Mouse (Mus musculus): ENCODE data around the gene Ptger3. TPM values are rescaled to one million over a fixed set of nuclear protein-coding genes. Genes with fewer than 3 reads are reported as not detected.

Ptger3 gene
- total RNA-seq, 4 experiments from 2014 or later = 9.8 to 26.7 (median 17.5) TPM

DNA sequence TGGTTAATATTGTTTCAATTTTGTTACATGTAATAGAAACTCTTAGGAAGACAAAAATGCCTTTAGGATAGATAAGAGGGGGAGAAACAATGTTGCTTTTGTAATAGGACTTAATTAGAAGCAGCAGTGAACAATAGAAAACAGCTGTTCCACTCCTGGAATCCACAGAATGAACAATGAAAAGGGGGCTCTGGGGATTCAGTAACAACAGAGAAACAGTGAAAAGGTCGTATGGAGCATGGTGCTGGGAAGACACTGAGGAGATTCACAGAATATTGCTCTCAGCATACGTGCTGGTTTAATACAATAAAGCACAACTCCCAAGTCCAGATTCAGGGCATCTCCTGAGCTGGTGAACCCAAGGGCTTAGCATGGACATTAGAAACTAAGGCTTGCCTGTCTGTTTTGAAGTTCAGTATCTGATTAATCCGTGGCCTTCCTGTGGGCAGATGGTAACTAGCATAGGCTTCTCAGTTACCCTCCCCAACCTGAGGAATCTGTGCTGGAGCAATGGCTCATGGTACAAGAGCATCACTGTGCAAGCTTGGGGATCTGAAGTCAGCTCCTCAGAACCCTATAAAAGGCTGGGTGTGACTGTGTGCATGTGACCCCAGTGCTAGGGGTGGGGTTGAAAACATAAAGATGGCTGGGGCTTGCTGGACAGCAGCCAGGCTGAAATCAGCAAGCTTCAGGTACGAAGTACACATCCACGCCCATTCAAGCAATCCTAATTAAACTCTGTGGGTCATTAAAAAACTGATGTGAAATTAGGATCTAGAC is 16.1 kb downstream of the Ptger3 start:
- DNase-seq = no peak

DNA sequence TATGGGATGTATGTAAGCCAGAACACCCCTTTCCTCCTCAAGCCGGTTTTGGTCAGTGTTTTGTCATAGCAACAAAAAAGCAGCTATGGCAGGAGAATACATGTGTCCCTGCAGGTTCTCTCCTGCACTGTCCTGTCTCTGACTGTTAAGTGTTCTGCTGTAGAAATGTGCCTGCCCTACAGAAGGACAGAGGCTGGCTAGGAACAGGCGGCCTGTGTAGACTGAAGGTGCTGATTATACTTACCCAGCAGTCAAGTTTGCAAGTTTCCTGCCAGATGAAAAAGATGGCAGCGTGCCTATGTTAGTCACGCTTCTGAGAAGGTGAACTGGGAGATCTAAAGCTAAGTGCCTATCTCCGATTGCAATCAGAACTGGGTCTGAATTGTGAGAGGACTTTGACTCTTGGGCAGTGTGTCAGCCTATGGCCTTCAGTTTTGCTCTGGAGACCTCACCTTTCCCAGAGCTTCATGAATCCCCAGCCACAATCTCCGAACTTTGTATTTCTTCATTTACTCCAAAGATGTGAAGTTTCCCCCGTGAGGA is 31.2 kb downstream of the Ptger3 start:
- DNase-seq = no peak

DNA sequence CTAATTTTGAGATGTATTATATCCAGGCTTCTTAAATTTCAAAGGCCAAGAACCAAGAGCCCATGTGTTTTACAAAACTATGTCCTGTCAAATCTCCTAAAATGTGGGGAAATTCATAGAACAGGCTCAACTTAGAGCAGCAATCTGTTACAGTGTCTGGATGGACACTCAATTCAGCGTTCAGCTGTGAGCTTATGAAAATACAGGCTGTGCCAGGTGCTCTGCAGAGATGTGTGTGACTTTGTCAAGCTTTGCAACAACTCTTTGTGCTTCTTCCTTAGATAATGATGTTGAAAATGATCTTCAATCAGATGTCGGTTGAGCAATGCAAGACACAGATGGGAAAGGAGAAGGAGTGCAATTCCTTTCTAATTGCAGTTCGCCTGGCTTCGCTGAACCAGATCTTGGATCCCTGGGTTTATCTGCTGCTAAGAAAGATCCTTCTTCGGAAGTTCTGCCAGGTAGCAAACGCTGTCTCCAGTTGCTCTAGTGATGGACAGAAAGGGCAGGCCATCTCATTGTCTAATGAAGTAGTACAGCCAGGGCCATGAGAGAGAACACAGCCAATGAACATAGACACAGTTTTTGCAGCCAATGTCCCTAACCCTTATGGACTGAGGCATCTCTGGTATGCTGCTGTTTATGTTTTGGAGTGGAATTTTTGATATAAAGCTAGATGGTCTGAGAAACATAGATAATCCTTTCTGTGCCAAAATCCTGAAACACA is 38.2 kb downstream of the Ptger3 start:
- no peak for DNase-seq

DNA sequence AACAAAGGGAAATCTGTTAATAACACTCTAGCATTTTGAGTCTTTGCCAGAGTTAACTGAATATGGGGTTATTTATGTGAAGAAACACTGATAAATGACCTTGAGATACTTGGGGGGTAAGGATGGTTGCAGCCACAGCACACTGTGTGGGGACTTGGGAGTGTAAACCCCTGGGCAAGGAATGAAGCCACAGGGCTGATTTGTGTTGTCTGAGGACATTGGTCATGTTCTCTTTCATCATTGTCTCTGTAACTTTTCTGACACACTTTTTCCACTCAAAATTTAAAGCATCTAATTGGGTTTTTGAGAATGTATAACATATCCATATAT is 38.7 kb downstream of the Ptger3 start:
- DNase-seq = no peak

DNA sequence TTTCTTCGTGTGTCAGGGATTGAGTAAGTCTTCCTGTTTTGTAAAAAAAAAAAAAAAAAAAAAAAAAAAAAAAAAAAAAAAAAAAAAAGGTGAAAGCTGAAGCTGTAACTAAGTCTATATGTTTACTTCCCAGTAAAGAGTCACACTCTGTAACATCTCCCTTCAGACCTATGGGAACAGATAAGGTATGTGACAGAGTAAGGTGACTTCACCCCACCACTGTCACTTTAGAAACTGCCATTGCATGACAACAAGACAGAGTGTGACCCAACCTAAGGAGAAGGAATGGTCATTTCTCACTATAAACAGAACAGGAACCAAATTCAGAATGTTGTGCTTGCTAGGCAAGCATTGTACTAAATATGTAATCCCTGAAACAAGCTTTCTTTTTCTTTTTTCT is 46.9 kb downstream of the Ptger3 start:
- no peak for DNase-seq

DNA sequence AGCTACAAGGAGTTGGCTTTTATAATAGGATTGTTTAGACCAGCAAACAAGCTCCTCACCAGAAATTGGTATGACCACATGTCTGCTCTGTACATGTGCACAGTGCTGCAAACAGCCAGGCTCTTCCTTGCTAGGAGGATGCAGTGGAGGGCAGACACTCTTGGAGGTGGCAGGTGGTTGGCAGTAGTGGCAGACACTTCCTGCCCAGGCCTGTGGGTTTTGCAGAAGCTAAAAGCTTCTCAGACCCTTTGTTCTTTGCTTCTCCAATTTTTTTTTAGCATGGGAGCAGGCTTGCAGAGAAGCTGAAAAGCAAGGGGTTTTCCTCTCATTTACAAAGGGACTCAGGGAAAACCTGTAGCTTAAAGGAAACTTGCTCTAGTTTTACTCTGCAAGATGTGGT is 50.3 kb downstream of the Ptger3 start:
- DNase-seq = no peak

DNA sequence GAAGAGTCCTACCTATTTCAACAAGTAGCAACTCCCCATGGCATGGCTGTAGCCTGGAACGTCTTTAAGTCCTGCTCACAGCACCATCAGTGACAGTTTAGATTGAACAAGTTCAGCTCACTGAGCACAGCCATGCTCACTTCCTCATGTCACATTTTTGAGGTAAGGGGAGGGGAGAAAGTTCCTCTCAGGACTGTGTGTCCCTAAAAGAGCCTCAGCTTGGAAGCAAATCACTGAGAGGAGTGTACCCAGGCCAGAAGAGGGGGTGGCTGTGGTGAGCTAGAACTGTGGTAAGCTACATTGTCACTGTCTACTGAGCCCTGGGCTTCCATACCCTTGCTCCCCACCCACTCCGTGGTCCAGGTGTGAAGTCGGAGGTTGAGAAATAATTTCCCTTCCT is 60.7 kb downstream of the Ptger3 start:
- DNase-seq = no peak

DNA sequence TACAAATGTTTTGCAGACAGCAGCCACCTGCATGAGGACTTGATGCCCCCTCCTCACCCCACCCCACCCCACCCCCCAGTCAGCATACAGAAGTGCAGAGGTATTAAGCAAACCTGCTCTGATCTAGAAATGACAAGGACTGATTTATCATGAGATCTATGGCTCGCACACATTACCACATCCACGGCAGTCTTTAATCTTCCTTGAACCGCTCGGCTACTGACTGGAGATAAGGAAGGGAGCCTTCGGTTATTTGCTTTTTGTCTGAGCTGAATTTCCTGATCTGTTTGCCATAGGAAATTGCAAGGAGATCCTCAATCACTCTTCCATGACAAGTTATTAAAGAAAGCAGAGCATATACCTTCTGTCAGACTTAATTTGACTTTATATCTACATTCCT is 64.0 kb downstream of the Ptger3 start:
- DNase-seq = no peak

DNA sequence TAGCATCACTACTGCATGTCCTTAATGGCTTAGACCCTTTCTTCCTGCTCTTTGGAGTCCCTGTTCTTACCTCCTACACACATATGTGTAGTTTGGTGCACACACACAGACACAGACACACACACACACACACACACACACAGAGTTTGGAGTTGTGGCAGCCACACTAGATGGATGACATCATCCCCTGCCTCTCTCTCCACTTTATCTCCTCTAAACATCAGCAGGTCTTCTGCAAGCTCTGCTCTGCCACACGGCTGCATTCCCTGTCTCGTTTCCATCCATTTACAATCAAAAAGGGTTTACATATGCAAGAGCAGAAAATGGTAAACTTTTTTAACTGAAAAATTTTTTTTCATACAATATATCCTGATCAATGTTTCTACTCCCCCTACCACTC is 64.7 kb downstream of the Ptger3 start:
- no peak for DNase-seq

DNA sequence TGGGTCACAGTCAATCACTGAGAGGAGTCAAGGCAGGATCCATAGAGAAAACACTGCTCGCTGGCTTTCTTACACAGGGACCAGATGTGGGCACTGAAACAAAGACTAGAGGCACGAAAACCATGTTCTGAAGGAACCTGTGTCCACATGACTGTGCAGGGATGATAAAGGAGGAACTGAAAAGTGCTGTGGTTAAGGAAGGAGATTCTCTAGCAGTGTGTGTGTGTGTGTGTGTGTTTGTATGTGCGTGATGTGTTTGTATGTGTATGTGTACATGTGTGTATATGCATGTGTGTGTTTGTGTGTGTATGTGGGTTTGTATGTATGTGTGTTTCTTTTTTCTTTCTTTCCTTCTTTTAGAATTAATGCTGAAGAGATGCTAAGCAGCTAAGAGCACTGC is 67.7 kb downstream of the Ptger3 start:
- DNase-seq = no peak

DNA sequence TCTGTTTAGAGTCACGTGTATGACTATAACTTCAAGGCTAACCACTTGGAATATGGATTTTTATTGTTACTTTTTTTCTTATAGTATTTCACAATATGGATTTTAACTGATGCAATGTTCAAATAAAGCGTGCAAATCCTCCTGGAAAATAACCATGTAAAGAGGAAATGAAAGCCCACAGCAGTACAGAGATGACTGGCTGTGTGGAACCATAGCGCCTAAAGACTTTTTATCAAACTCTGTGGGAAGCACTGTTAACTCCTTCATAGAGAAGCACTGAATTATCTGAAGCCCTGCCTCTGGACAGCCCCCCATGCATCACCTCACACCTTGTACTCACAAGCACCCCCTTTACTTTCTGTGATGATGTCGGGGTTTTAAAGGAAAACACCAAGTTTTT is 69.0 kb downstream of the Ptger3 start:
- no peak for DNase-seq

DNA sequence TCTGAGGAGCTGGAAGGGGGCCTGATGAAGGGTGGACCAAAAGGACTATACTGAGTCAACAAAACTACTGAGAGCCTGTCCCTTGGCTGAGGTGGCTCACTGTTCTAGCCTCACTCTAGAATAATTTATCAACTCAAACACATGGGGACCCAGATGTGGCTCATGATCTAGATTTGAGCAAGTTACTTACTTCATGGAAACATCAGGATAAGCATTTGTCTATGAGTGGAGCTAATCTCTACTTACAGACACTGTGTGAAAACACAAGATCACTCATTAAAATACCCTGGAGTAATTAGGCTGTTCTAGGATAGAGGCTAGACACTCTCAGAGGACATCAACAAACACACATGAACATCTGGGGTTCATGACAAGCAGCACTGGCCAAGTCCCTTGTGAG is 70.2 kb downstream of the Ptger3 start:
- DNase-seq = no peak

DNA sequence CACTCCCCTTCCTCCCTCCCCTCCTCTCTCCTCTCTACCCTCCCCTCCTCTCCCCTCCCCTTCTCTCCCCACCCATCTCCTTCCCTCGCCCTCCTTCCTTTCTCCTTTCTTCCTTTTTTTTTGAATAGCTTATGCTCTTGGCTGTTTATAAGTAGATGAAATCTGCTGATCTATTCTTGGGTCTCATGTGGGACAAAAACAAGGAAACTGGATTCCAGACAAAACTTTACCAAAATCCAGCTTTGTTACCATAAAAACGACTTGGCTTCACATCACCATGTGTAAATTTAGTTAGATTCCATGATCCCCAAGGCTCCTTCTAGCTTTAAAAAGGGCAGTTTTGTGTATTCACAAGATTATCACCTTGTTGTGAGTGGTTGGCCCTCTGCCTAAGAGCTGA is 70.6 kb downstream of the Ptger3 start:
- no peak for DNase-seq

DNA sequence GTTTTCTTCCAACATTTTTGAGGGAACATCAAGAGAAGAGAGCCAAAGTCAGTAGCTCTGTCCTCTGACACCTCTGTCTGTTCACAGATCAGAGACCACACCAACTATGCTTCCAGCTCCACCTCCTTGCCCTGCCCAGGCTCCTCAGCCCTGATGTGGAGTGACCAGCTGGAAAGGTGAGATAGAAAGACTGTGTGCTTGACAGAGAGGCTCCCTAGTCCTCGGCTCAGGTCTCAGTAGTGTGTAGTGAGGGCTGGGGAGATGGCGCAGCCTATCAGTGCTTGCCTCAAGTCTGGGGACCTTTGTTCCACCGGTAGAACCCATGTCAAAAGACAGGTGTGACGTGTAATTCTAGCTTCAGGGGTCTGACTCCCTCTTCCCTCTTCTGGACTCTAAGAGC is 74.9 kb downstream of the Ptger3 start:
- DNase-seq = no peak

DNA sequence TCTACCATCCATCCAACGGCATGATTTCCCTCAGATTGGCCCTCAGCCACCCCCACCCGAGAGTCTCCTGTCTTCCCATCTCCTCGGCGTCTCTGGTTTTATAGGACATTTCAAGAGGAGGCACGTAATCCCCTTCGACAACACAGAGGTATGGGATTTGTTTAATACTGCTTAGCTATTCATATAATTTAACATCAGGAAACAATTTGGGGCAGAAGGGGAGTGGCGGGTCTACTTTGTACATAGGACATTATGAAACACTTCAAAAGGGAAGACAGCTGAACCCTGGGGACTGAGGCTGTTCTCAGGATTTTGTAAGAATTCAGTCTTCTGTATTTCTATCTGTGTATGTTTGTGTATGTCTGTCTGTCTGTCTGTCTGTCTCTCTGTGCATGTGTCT is 94.9 kb downstream of the Ptger3 start:
- DNase-seq = no peak

DNA sequence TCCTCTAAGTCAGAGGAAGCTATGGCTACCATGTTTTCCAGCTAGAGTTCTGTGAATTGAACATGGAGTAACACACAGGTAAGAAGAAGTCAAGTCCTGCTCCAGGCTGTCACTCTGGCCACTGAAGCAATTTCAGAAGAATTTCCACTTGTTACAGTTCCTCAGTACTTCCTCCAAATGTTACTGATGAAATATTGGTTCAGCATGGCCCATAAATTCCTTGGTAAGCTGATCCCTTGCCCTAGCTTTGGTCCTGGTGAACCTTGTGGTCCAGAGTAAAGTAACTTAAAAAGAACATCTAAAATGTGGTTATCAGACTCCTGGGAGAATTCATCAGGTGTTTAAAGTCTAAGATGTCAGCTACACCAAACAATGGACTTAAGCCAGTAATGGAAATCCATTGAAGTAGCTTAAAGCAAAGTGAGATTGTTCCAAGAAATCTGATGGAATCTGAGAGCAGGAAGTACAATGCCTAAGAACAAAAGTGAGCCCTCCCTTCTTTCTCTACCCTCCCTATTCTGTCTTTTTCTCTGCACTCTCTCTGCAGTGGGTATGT is 97.9 kb downstream of the Ptger3 start:
- no peak for DNase-seq

DNA sequence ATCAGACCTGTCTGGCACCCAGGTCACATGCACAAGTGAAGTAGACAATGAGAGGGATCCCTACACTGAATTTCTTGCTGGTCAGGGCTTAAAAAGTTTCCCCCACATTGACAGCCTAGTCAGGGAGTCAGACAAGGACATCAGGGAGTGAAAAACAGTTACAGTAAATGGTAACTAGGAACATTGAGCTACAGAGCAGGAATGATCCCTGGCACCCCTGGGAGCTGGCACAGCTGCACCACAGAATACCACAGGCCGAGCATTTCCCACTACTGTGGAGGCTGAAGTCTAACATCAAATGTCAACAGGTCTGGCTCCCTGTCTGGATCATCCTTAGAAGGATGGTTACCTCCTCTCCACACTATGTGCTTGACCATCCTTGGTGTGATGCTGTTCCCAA is 98.8 kb downstream of the Ptger3 start:
- DNase-seq = no peak

DNA sequence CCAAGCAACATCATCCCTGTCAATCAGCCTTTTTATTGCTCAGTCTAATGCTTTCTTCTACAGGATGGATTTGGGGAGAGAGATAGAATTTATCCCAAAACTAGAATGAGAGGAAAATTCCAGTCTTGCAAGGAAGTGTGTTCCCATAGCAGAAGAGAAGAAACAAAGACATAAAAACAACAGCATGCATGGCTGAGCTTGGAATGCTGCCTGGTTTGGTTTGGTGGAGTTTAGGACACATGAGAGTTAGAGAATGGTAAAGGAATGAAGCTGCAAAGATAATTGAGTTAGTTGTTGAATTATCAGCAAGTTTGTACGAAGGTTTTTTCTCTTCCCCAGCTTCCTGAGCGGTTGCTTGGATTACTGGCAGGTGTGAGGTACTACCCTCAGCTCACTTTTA is 99.5 kb downstream of the Ptger3 start:
- no peak for DNase-seq

DNA sequence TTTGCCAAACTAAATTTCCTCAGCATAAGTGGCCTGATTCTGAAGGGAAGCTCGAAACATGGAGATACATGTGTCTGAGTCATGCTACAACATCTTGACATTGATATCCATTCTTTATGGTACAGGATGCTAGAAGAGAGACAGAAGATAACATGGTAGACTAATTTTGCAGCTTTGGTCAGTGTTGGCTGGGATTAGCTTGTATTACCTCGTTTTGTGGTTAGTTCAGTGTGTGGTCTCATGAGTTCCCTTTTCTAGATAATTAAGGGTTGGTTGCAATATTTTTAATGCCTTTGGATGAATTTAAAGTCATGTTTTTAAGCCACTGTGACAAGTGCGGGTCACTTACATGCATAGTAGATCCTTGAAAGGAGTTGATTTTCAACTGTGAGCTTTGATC is 119.4 kb downstream of the Ptger3 start:
- DNase-seq = no peak

DNA sequence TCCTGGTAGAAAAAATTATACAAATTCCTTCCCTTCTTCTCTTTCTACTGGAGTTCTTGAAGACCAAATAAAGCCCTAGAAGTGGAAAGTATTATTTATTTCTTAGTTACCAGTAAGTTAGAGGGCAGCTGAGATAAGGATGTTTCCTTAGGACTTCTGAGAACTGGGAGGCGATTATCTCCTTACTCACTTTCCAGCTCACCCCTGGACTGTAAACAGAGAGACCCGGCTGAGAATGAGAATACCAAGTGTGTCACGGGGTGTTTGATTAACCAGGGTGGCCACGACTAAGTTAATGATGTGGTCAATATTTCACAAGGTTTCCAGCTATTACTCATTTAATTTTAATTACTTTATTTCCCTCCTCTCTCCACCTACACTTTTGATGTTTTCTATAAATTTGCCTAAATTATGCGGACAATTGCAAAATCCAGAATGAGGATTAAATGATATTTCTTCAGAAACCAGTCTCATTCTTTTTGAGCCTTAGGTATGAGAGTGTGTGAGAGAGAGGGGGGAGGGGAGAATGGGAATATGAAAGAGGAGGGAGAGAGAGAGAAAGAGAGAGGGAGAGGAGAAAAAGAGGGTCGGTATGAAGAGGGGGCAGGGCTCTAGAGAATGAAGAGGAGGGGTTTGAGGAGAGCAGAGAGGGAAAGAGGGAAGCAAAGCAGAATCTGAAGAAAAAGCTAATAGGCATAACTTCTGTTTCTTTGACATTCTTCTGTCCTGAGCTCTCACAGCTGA is 121.9 kb downstream of the Ptger3 start:
- DNase-seq = no peak

All from adrenal gland, adult 8-10 months (tissue).